Mouse (Mus musculus): ENCODE measurements around the gene 9930111J21Rik1.
"Not testable (repeated sequence)": the region's sequence is repeated elsewhere in the genome, so short reads cannot be mapped to it uniquely, and the experiment has no call there.

The 9930111J21Rik1 gene

GRCm38 (mm10) chr11:48918380-48918779, 60.8 kb downstream of the 9930111J21Rik1 start:
- DNase-seq (ENCODE audit: low spot score in 2 of 2): no peak

DNA sequence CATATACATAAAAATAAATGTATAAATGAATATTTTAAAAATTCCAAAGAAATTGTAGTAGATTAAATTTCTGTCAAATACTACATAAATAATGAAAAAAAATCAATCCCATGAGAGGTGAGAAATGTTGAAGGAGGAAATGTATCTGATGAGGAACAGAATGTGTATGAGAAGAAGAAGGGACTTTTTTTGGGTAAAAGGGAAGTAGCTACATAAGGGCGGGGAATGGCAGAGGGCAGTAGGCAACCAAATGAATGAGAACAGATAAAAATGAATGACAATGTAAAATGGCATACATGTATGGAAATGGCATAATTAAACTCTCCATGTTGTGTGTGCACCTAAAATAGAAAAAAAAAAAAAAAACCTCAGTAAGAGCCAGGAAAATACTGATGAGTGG, 65.6 kb downstream of the 9930111J21Rik1 start:
- DNase-seq (ENCODE audit: low spot score in 2 of 2): no peak

DNA sequence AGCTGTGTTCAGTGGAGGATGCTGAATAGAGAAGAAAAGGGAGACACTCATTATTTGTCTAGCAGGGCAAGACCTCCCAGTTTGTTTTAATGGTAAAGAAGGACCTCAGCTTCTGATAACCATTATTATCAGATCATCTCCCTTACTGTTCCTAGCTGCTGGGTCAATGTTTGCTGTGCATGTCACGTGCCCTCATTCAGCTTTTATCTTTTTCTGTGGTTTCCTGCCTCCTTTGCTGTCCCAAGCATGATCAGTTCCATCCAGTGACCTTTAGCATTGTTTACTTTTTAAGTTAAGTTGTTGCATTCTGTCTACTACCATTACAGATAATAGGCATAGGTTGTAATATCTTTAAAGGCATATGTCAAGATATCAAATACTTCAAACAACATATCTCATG, 70.7 kb downstream of the 9930111J21Rik1 start:
- DNase-seq (ENCODE audit: low spot score in 2 of 2): no peak

DNA sequence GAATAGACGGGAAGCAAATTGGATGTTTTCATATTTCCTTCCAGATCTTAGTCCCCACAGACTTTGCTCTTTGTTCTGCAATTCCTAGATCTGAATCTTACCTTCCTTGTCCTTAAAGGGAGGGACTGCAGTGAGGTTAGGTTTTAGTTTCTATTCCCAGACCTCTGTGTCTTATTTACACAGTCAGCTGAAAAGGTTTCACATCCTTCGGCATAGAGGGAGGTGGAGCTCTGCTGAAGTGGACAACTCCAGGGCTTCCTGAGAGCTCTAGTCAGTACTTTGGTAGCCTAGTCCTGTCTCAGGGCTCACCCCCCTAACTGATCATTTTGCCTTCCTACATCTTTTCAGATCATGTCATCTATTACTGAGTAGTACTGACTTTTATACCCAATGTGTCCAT, 77.2 kb downstream of the 9930111J21Rik1 start, which contains the start of gene Gm5431:
TSS of gene Gm5431 (minus strand) at position 194 of the 400 bp plus-strand sequence.
- no peak for DNase-seq (ENCODE audit: low spot score in 2 of 2)

DNA sequence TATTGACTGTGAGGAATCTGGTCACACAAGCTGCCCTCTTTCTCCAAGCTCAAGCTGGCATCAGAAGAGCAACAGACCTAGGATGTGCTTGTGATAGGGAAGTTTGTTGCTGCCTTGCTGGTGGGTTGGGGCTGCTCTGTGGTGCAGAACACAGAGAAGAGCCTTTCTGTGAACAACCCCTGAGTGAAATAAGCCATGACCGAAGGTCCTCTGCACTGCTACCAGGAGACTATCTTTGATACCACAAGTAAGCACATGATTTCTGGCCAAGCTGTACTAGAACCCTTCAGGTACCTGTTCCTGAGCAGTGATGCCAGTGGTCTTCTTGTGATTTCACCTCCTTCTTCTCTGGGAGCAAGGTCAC, 77.6 kb downstream of the 9930111J21Rik1 start:
- not testable (repeated sequence) for DNase-seq (ENCODE audit: low spot score in 2 of 2)

GRCm38 (mm10) chr11:48900654-48901566, 78.3 kb downstream of the 9930111J21Rik1 start:
- not testable (repeated sequence) for DNase-seq (ENCODE audit: low spot score in 2 of 2)

DNA sequence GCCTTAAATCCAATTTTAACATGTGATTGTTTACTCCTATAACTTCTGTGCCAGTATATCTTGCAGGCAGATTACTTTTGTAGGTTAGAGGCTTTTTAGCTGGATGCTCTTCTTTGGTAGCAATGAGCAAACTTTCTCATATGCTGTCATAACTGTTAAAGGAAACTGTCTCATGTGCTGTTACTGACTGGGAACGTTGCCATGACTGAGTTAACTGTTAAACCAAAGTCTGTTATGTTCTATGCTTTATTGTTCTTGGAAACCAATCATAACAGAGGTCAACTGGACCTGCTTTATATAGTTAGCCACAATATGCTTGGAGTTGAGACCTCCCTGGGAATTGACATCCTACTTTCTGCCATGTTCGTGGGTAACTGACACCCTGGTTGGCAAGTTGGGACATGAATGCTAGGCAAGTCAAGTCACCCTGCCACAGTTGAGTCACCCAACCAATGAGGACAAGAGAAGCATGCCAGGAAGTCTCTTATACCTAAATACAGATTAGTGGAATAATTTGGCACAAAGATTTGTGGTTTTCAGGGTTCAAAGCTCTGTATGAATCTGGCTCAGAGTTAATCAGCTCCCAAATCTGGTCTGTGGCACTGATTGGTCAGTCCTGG, 80.3 kb downstream of the 9930111J21Rik1 start:
- no peak for DNase-seq (ENCODE audit: low spot score in 2 of 2)

All from frontal cortex, postnatal 10 days (tissue).